Mouse (Mus musculus) MEL (cell line): ENCODE results near the gene Vtn.
A peak's percentile ranks its signal among the peaks of the same experiment; 100 is the strongest.

Experiments used
- CTCF ChIP-seq, 3 experiments: IDR thresholded peaks in 2 of 3; conservative IDR thresholded peaks in 1 of 3; 2 replicates each; pipeline ENCODE4 v1.5.1; 2011 to 2012; ENCODE audit warnings: low read length in 3 of 3, low read depth in 2 of 3, mild to moderate bottlenecking in 2 of 3, improper control_type of control experiment in 1 of 3, inconsistent platforms in 1 of 3, mixed read lengths in 1 of 3, moderate library complexity in 1 of 3; ENCODE audit not compliant: control insufficient read depth in 1 of 3, insufficient read depth in 1 of 3, poor library complexity in 1 of 3, severe bottlenecking in 1 of 3
- E2F4 ChIP-seq: IDR thresholded peaks from 2 replicates; pipeline ENCODE4 v1.6.1; 2011; ENCODE audit warnings: low read depth, low read length, improper control_type of control experiment, borderline replicate concordance
- MXI1 ChIP-seq: IDR thresholded peaks from 2 replicates; pipeline ENCODE4 v1.6.1; 2011; ENCODE audit warnings: mild to moderate bottlenecking, low read depth, low read length, improper control_type of control experiment
- RCOR1 ChIP-seq: IDR thresholded peaks from 2 replicates; pipeline ENCODE4 v1.6.1; 2012; ENCODE audit warnings: low read depth, mild to moderate bottlenecking, inconsistent platforms, low read length, improper control_type of control experiment
- TBP ChIP-seq: IDR thresholded peaks from 2 replicates; pipeline ENCODE4 v1.8.0; 2011; ENCODE audit warnings: low read depth, low read length, improper control_type of control experiment
- USF1 ChIP-seq: IDR thresholded peaks from 2 replicates; pipeline ENCODE4 v1.6.1; 2014; ENCODE audit warnings: low read depth, mild to moderate bottlenecking, inconsistent platforms, low read length, improper control_type of control experiment, moderate library complexity
- ZNF384 ChIP-seq: IDR thresholded peaks from 2 replicates; pipeline ENCODE4 v1.6.1; 2012; ENCODE audit warnings: low read depth, mild to moderate bottlenecking, inconsistent platforms, low read length, improper control_type of control experiment

- TF ChIP-seq TBP (peak; percentile 70), ZNF384 (no peak), USF1 (peak; percentile 86), MXI1 (peak; percentile 96), CTCF (IDR thresholded peaks at IDR 0.05 in 2 of 3, conservative IDR thresholded peaks at IDR 0.05 in 1 of 3; ENCODE audit: control insufficient read depth in 1 of 3, insufficient read depth in 1 of 3, low read depth in 2 of 3, low read length in 3 of 3, poor library complexity in 1 of 3, severe bottlenecking in 1 of 3) (no peak), E2F4 (no peak), RCOR1 (no peak)
Measured at GRCm38 (mm10) chr11:78465568-78466180, 33.2 kb upstream of the Vtn start, which contains the start of gene Slc46a1.
